In genomic region chr13:51697455-51697854, GRCm38 (mm10) we compare ENCODE assay signal across 15 mouse cellular contexts. TPM values are rescaled to one million over a fixed set of nuclear protein-coding genes. Genes with fewer than 3 reads are reported as not detected.
DNase-seq lines count a peak whose midpoint lies in the region; ATAC-seq and TF ChIP-seq lines count a peak whose summit lies in the region.
"Had no signal": no experiment of that assay in that cellular context is flagged by ENCODE, and none has a peak within 500 bp of the region (broad histone marks: within the 10 kb centered on the region; RNA-seq: fewer than 3 reads in every experiment).

No protein-coding gene starts in this region.

- H3K36me3 ChIP-seq in heart, embryonic 10.5 days: peaks cover 8% of the 10 kb centered on the region; the same call in 1 of the 2 replicates
- H3K36me3 ChIP-seq in heart, adult 2 months (ENCODE audit: control insufficient read depth, insufficient read depth, low read length): no peaks in the 10 kb centered on the region
- H3K36me3 ChIP-seq in limb, embryonic 13.5 days: 0 out of 2 replicates have a peak, but pooled peaks cover 6% of the 10 kb centered on the region
- H3K36me3 ChIP-seq in limb, embryonic 10.5 days: 0 out of 2 replicates have a peak, but pooled peaks cover 6% of the 10 kb centered on the region

- intact Hi-C loops in heart, adult 2 months (cut with DNase I): no loop called here

- DNase-seq in heart, embryonic 10.5 days (ENCODE audit: low spot score): no peak
- no peak for DNase-seq in heart, adult 2 months
- no peak for DNase-seq in limb, embryonic 10.5 days (ENCODE audit: low spot score)
- DNase-seq in kidney, postnatal 4 days: no peak
- DNase-seq in kidney, postnatal 36 days: no peak
- DNase-seq: cerebellum, postnatal 10 days; lung, postnatal 10 days had no signal

- H3K9ac ChIP-seq in heart, adult 2 months (ENCODE audit: low read depth, low read length): no peak overlapping the region
- H3K9ac ChIP-seq in limb, embryonic 13.5 days: no peak overlapping the region
- H3K9ac ChIP-seq: hindbrain, embryonic 13.5 days had no signal

- WGBS in heart, embryonic 10.5 days: 74% methylated on average over 6 of the region's 6 CpGs
- whole genome bisulfite sequencing in heart, adult 2 months: 32% methylated on average over 6 of the region's 6 CpGs
- 76% methylated on average over 6 of the region's 6 CpGs for WGBS in limb, embryonic 13.5 days
- WGBS in limb, embryonic 10.5 days: 81% methylated on average over 6 of the region's 6 CpGs

- no peaks in the 10 kb centered on the region for H3K9me3 ChIP-seq in heart, embryonic 10.5 days
- H3K9me3 ChIP-seq in limb, embryonic 13.5 days: no peaks in the 10 kb centered on the region
- H3K9me3 ChIP-seq in limb, embryonic 10.5 days (replicated peaks): no peaks in the 10 kb centered on the region
- H3K9me3 ChIP-seq: hindbrain, embryonic 13.5 days had no signal

- no peak for TF ChIP-seq EP300 in heart, adult 2 months (IDR thresholded peaks at IDR 0.05; ENCODE audit: insufficient read depth, low read depth, low read length)

- H3K4me3 ChIP-seq in heart, embryonic 10.5 days: no peak overlapping the region
- no peak overlapping the region for H3K4me3 ChIP-seq in heart, adult 2 months
- H3K4me3 ChIP-seq in limb, embryonic 13.5 days: no peak overlapping the region
- H3K4me3 ChIP-seq in limb, embryonic 10.5 days: no peak overlapping the region
- H3K4me3 ChIP-seq: hindbrain, embryonic 13.5 days had no signal

- H3K27ac ChIP-seq in heart, embryonic 10.5 days: peak overlapping the region; percentile 57; the same call in 1 of the 2 replicates
- no peak overlapping the region for H3K27ac ChIP-seq in heart, adult 2 months
- H3K27ac ChIP-seq in limb, embryonic 13.5 days: no peak overlapping the region
- no peak overlapping the region for H3K27ac ChIP-seq in limb, embryonic 10.5 days
- H3K27ac ChIP-seq: hindbrain, embryonic 13.5 days; kidney, postnatal 0 days had no signal

- ATAC-seq in limb, embryonic 13.5 days (ENCODE audit: low FRiP score, low read depth): peak; percentile 24; the same call in 1 of the 2 replicates
- ATAC-seq in erythroblast, adult 5-6 weeks (replicated peaks; ENCODE audit: low FRiP score, poor library complexity, severe bottlenecking): peak; percentile 14; the same call in 1 of the 2 replicates
- peak; percentile 56 for ATAC-seq in megakaryocyte-erythroid progenitor cell, adult 5-6 weeks (replicated peaks; ENCODE audit: low FRiP score, low TSS enrichment, poor library complexity, severe bottlenecking)
- ATAC-seq: intestine, postnatal 0 days; Patski had no signal

- TF ChIP-seq POLR2A in heart, adult 2 months (IDR thresholded peaks at IDR 0.05; ENCODE audit: insufficient read depth, low read depth, low read length): no peak

- peaks cover 16% of the 10 kb centered on the region; the same call in 1 of the 2 replicates for H3K4me1 ChIP-seq in heart, embryonic 10.5 days
- peaks cover 6% of the 10 kb centered on the region; the same call in 1 of the 2 replicates for H3K4me1 ChIP-seq in heart, adult 2 months (ENCODE audit: control insufficient read depth, insufficient read depth, low read length)
- no peaks in the 10 kb centered on the region for H3K4me1 ChIP-seq in limb, embryonic 13.5 days
- H3K4me1 ChIP-seq in limb, embryonic 10.5 days: no peaks in the 10 kb centered on the region
- H3K4me1 ChIP-seq: hindbrain, embryonic 13.5 days had no signal

- H3K79me2 ChIP-seq in heart, adult 2 months (replicated peaks; ENCODE audit: control insufficient read depth, insufficient read depth, low read length): no peaks in the 10 kb centered on the region

- no peak overlapping the region for H3K4me2 ChIP-seq in limb, embryonic 13.5 days (replicated peaks)
- H3K4me2 ChIP-seq: hindbrain, embryonic 13.5 days; midbrain, embryonic 11.5 days had no signal

- TF ChIP-seq CTCF in heart, adult 2 months (IDR thresholded peaks at IDR 0.05): no peak

- H3K27me3 ChIP-seq in heart, embryonic 10.5 days (ENCODE audit: insufficient read depth, poor library complexity, severe bottlenecking): no peaks in the 10 kb centered on the region
- no peaks in the 10 kb centered on the region for H3K27me3 ChIP-seq in heart, adult 2 months (ENCODE audit: control insufficient read depth, insufficient read depth, low read length)
- H3K27me3 ChIP-seq in limb, embryonic 13.5 days: no peaks in the 10 kb centered on the region
- H3K27me3 ChIP-seq in limb, embryonic 10.5 days (ENCODE audit: low read depth, poor library complexity, severe bottlenecking): no peaks in the 10 kb centered on the region
- H3K27me3 ChIP-seq: hindbrain, embryonic 13.5 days; Patski had no signal

RNA-seq across cellular contexts. Expression of gene Secisbp2, which starts 46.0 kb away (rescaled TPM):
- 25.6 and 32.1 TPM in 2 replicates for polyA plus RNA-seq in heart, embryonic 10.5 days (2016; fragmentation: Nextera tagmentation; extraction: Ambion mirVana)
- total RNA-seq in heart, adult 2 months (2021): 10 to 100 TPM; 11.1 to 11.5 TPM
- polyA plus RNA-seq in heart, adult 2 months (2012; rRNA removed): 15.3 and 20.6 TPM in 2 replicates
- polyA plus RNA-seq in limb, embryonic 13.5 days (2015; fragmentation: Nextera tagmentation; extraction: Ambion mirVana): 31.6 and 33.4 TPM in 2 replicates
- polyA plus RNA-seq in limb, embryonic 10.5 days (2016; fragmentation: Nextera tagmentation; extraction: Ambion mirVana): 25.4 and 27.8 TPM in 2 replicates
- 1.3 and 6.1 TPM in 2 replicates for total RNA-seq in erythroblast, adult 5-6 weeks (2015; ENCODE audit: low replicate concordance)
- total RNA-seq in erythroblast, adult 5-6 weeks (2017; ENCODE audit: low replicate concordance): 6.4 and 13.8 TPM in 2 replicates
- 33.2 and 41.6 TPM in 2 replicates for total RNA-seq in megakaryocyte-erythroid progenitor cell, adult 5-6 weeks (2014; fragmentation: Nextera tagmentation)
- total RNA-seq in megakaryocyte-erythroid progenitor cell, adult 5-6 weeks (2017): 29.6 and 31.8 TPM in 2 replicates

RNA-seq across cellular contexts. Expression of gene Cks2, which starts 52.4 kb away (rescaled TPM):
- polyA plus RNA-seq in heart, embryonic 10.5 days (2016; fragmentation: Nextera tagmentation; extraction: Ambion mirVana): 248 and 312 TPM in 2 replicates
- 1 to 10 TPM in 1 of 2 experiments, under 1 TPM in 1; 0.50 to 1.2 TPM for total RNA-seq in heart, adult 2 months (2021)
- polyA plus RNA-seq in heart, adult 2 months (2012; rRNA removed): 1.5 and 1.6 TPM in 2 replicates
- 299 and 324 TPM in 2 replicates for polyA plus RNA-seq in limb, embryonic 13.5 days (2015; fragmentation: Nextera tagmentation; extraction: Ambion mirVana)
- 393 and 424 TPM in 2 replicates for polyA plus RNA-seq in limb, embryonic 10.5 days (2016; fragmentation: Nextera tagmentation; extraction: Ambion mirVana)
- total RNA-seq in erythroblast, adult 5-6 weeks (2015; ENCODE audit: low replicate concordance): 133 and 189 TPM in 2 replicates
- 54.9 and 108 TPM in 2 replicates for total RNA-seq in erythroblast, adult 5-6 weeks (2017; ENCODE audit: low replicate concordance)
- total RNA-seq in megakaryocyte-erythroid progenitor cell, adult 5-6 weeks (2014; fragmentation: Nextera tagmentation): 342 and 430 TPM in 2 replicates
- 275 and 355 TPM in 2 replicates for total RNA-seq in megakaryocyte-erythroid progenitor cell, adult 5-6 weeks (2017)

Comparison
In these comparisons a context has a peak if more than half of its experiments do, and no peak if none do; other contexts are left out.
1. RNA of gene Cks2, which starts 52.4 kb away (polyA plus RNA-seq): 393 to 424 TPM in limb, embryonic 10.5 days, 248 to 312 TPM in heart, embryonic 10.5 days and 299 to 324 TPM in limb, embryonic 13.5 days; 1.5 to 1.6 TPM in heart, adult 2 months; every median in the first group is over 10 times any median in the second.
2. Peak in every context shown above with its lines, with median percentiles within 50 percentile points of each other: ATAC-seq.